Mouse (Mus musculus) adrenal gland, postnatal 4 days (tissue): Measurements from ENCODE around the gene Ambra1. TPM values are rescaled to one million over a fixed set of nuclear protein-coding genes. Genes with fewer than 3 reads are reported as not detected.

Experiments used
- DNase-seq, 2 experiments: peaks; one replicate each; pipeline ENCODE4 v3.0.0; 2021 to 2022; ENCODE audit warnings: low spot score in 2 of 2, mixed read lengths in 2 of 2
- microRNA-seq: library from miRNA; unstranded; fragments of <30 nt; microRNA quantifications from one replicate; pipeline ENCODE4 v1.2.0, GENCODE M21; 2021
- total RNA-seq, 2 experiments: library from RNA; stranded (reverse); gene quantifications; 2 replicates each; pipeline ENCODE4 v1.2.3; 2021

The Ambra1 gene
- total RNA-seq, 2 experiments from 2014 or later, result 37.3 to 40.9 TPM

DNA sequence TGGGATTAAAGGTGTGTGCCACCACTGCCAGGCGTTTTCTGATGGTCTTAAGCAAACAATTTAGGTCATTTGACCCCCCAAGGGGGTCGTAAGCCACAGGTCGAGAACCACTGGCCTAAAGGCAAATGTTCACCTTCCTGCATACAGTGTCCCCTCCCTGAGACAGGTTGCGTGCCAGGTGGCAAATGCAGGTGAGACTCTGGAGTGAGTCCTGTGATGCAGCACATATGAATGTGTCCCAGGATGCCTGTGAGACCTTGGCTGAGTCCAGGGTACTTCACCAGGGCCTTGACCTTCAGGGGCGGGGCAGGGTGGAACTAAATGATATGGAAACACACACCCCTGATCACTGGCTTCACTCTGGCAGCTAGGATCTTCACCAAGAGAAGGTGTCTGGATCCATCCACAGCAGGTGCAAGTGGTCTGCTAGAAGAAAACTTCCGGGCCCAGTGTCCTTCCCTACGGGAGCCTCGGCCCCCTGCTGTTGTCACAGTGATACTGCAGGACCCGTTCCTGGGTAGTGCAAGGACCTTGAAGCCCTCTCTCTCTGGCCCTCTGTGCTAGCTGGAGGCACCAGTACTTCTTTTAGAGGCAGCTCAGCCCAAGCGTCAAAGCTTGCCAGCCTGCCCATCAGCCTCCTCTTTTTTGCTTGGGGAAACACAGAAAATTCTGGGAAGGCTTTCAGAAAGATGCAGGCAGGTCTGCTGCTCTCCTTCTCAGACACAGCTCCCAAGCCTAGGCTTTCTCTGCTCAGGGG lies 228.9 kb downstream of the Ambra1 start:
- DNase-seq, result no peak

DNA sequence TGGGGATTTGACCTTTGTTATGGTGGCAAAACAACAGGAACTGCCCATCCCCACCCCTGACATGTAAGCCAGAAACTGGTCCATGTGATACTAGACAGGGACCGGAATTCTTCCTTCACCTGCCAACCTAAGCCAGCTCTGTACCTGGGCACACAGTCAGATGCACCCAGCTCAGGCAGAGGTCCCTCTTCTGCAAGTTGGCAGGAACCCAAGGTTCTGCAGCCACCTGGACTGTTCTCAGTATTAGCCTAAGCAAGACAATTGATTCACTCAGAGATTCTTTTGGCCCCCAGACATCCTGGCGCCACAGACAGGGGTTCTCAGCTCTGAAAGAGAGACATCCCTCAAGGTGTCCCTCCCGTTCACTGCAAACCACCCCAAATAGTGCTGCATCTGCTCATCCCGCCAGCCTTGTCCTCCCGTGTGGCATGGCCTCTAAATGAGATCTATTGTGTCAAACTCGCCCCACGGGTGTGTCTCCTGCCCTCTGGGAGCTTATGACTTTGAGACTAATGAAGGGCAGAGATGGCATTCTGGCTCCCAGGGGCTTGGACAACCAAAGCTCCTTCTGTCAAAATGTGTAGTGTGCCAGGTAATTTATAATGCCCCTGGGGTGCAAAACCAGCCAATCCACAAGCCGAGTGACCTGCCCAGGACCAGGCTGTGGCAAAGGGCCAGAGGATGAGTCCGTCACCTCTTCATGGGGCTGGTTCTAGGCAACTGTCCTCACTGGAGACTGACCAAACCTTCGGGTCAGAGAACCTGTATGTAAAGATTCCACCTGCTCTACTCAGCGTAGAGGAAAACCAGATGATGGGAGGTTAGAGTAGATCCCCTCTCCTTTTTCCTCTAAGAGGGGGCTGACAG lies 229.8 kb downstream of the Ambra1 start:
- DNase-seq, result no peak

DNA sequence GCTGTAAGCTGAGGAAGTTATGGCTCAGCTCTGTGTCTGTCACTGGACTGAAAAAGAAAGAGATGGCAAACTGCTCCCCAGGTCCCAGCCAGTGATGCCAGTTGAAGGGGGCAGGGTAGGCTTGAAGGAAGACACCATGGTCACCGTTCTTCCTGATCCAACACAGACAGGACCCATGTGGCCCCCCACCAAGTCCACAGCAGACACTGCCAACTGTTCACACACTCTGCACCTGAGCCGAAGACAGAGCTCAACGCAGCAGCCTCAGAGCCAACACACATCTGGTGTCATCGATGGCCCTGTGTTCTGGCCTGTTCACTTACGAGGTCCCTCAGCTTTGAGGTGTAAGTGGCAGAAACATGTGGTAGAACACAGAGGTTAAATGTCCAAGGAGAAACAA lies 230.5 kb downstream of the Ambra1 start:
- no peak for DNase-seq

GRCm38 (mm10) chr2:91961901-91962761 lies 232.2 kb downstream of the Ambra1 start:
- no peak for DNase-seq

GRCm38 (mm10) chr2:91962864-91963401 lies 233.0 kb downstream of the Ambra1 start:
- DNase-seq, result no peak

DNA sequence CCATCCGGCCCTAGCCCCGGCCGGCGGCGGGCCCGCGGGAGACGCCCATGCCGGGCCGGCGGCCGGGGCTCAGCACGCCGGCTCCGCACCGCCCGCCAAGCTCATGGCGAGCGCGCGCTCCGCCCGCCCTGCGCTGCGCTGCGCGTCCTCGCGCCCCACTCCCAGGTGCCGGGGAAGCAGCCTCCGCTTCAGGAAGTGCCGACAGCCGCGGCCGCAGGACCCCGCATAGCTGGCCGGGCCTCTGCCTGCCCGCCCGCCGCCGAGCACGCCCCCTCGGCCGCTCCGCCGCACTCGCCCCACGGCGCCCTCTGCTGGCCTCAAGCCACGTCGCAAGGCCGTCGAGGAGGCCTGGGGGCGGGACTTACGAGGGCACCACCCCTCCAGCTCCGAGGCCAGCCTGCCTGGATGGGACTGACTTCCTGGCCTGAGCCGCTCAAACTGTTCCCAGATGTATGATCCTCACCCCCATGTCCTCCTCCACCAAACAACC lies 233.6 kb downstream of the Ambra1 start:
- DNase-seq, result peak; percentile 96 to 98

GRCm38 (mm10) chr2:91964610-91965204 lies 234.8 kb downstream of the Ambra1 start:
- no peak for DNase-seq

GRCm38 (mm10) chr2:91965417-91965816 lies 235.5 kb downstream of the Ambra1 start:
- no peak for DNase-seq

GRCm38 (mm10) chr2:91966367-91966766 lies 236.4 kb downstream of the Ambra1 start:
- DNase-seq, result no peak

GRCm38 (mm10) chr2:91967962-91968361 lies 238.0 kb downstream of the Ambra1 start:
- no peak for DNase-seq

Small RNA genes lying within 50 kb of the gene (microRNA-seq; reads per million reads assigned to microRNA genes)
- not detected for gene Mir6999

Other genes with a start within 250 kb of the Ambra1 start
- 10 to 100 TPM; 62.1 to 70.1 TPM for gene Ckap5, start 203.4 kb upstream of the Ambra1 start, total RNA-seq
- gene F2, start 93.7 kb upstream of the Ambra1 start, total RNA-seq, result 100 to 1,000 TPM in 1 of 2 experiments, 1 to 10 TPM in 1; 4.0 to 135 TPM
- 10 to 100 TPM; 29.2 to 31.7 TPM for gene Zfp408, start 80.3 kb upstream of the Ambra1 start, total RNA-seq
- 10 to 100 TPM; 89.4 to 90.6 TPM for gene Arhgap1, start 80.3 kb upstream of the Ambra1 start, total RNA-seq
- gene Atg13, start 19.6 kb upstream of the Ambra1 start, total RNA-seq, result 10 to 100 TPM; 62.3 to 64.2 TPM
- gene Harbi1, start 19.3 kb upstream of the Ambra1 start, total RNA-seq, result 10 to 100 TPM; 13.5 to 14.6 TPM
- under 1 TPM; 0.34 to 0.42 TPM for gene Chrm4, start 197.1 kb downstream of the Ambra1 start, total RNA-seq
- gene Mdk, start 202.2 kb downstream of the Ambra1 start, total RNA-seq, result 100 to 1,000 TPM in 1 of 2 experiments, 10 to 100 TPM in 1; 79.3 to 138 TPM
- not detected for gene Gm9821, start 215.6 kb downstream of the Ambra1 start, total RNA-seq
- 10 to 100 TPM; 91.3 to 98.4 TPM for gene Dgkz, start 245.7 kb downstream of the Ambra1 start, total RNA-seq